Mouse (Mus musculus): ENCODE results near the gene Edc3. TPM values are rescaled to one million over a fixed set of nuclear protein-coding genes. Genes with fewer than 3 reads are reported as not detected.

Edc3 gene
- polyA plus RNA-seq (2014; fragmentation: Nextera tagmentation; extraction: Ambion mirVana) = 20.7 and 24.1 TPM in 2 replicates

DNA sequence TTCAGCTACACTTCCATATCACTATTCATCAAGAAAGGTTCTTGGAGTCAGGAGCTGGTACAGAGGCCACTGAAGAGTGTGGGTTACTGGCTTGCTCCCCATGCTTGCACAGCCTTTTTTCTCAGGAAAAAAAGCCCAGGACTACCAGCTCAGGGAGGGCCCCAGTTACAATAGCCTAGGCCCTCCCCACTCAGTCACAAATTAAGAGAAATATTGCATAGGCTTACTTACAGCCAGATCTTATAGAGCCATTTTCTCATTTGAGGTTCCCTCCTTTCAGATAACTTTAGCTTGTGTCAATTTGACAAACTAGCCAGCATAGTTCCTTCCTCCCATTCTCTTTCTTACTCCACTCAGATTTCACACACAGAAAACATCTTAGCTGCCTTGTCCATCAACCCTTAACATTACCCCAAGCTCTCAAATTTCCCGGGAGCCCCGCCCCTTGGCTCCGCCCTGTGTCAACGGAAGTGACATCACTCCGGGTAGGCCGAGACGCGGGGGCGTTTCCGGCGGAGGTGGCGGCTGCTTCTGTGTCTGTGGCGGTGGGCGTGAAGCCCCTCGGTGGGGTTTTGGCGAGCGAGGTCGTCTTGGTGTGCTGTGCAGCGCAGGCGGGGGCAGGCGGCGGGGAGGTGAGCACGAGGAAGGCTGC lies at the start of gene Edc3:
Gene Edc3, plus strand, starts transcription at position 473 of the 652 bp plus-strand sequence.
- peak within 1 kb of the TSS; percentile 89 for H3K4me2 ChIP-seq (replicated peaks; ENCODE audit: low read depth, low read length)
- H3K9ac ChIP-seq (ENCODE audit: low read depth, low read length) = peak within 1 kb of the TSS; percentile 83
- H3K27ac ChIP-seq (ENCODE audit: low read depth, low read length) = peak within 1 kb of the TSS; percentile 86
- peaks cover 11% of the 10 kb centered on the region for H3K36me3 ChIP-seq (ENCODE audit: control insufficient read depth, insufficient read depth, low read length)
- H3K9me3 ChIP-seq (ENCODE audit: control insufficient read depth, low read length) = no peaks in the 10 kb centered on the region
- peak; percentile 96 for ATAC-seq (ENCODE audit: low FRiP score, low TSS enrichment)
- peak within 1 kb of the TSS; percentile 76 for H3K4me3 ChIP-seq (ENCODE audit: low read length)
- no peaks in the 10 kb centered on the region for H3K4me1 ChIP-seq (ENCODE audit: control insufficient read depth, insufficient read depth, low read length)
- H3K27me3 ChIP-seq (ENCODE audit: control insufficient read depth, insufficient read depth, low read length) = no peaks in the 10 kb centered on the region
- under 1% methylated on average over 23 of the region's 23 CpGs for WGBS

DNA sequence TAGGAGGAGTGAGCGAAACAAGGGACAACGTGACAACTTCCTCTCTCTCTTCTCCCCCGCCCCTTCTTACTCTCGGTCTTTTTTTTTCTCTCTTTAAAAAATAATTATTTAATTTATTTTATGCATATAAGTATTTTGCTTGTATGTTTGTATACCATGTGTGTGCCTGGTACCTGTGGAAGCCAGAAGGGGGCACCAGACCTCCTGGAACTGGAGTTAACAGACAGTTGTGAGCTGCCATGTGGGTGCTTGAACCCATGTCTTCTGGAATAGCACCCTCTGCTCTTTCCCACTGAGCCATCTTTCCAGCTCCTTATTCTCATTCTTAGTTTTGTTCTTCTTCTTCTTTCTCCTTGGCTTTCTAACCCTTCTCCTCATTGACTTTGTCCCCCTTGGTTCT lies 49.4 kb upstream of the Edc3 start:
- 74% methylated on average over 4 of the region's 4 CpGs for WGBS
- H3K9me3 ChIP-seq (ENCODE audit: control insufficient read depth, low read length) = no peaks in the 10 kb centered on the region
- no peak overlapping the region for H3K4me3 ChIP-seq (ENCODE audit: low read length)
- no peak overlapping the region for H3K9ac ChIP-seq (ENCODE audit: low read depth, low read length)
- H3K27ac ChIP-seq (ENCODE audit: low read depth, low read length) = no peak overlapping the region
- no peaks in the 10 kb centered on the region for H3K36me3 ChIP-seq (ENCODE audit: control insufficient read depth, insufficient read depth, low read length)
- no peaks in the 10 kb centered on the region for H3K27me3 ChIP-seq (ENCODE audit: control insufficient read depth, insufficient read depth, low read length)
- ATAC-seq (ENCODE audit: low FRiP score, low TSS enrichment) = no peak
- H3K4me2 ChIP-seq (replicated peaks; ENCODE audit: low read depth, low read length) = no peak overlapping the region
- H3K4me1 ChIP-seq (ENCODE audit: control insufficient read depth, insufficient read depth, low read length) = no peaks in the 10 kb centered on the region

DNA sequence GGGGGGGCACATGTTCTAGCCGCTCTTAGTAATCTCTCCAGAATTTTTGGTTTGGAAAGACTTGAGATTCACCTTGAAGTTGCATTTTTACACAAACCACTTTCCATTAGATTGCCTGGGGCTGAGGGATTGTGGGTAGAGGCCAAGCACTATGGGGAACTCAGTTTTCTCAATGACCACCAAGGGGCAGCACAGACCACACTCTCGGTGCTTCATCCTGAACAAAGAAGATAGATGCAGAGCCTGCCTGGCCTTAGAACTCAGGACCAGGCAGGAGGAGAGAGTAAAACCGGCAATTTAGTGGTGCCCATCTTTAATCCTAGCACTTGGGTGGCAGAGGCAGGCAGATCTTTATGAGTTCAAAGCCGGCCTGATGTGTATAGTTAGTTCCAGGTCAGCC lies 48.6 kb upstream of the Edc3 start:
- ATAC-seq (ENCODE audit: low FRiP score, low TSS enrichment) = peak; percentile 71; the same call in 1 of the 2 replicates
- Histone ChIP-seq H3K4me1 (ENCODE audit: control insufficient read depth, insufficient read depth, low read length) (no peaks in the 10 kb centered on the region), H3K9me3 (ENCODE audit: control insufficient read depth, low read length) (no peaks in the 10 kb centered on the region), H3K4me3 (ENCODE audit: low read length) (no peak overlapping the region), H3K27ac (ENCODE audit: low read depth, low read length) (no peak overlapping the region), H3K36me3 (ENCODE audit: control insufficient read depth, insufficient read depth, low read length) (no peaks in the 10 kb centered on the region), H3K9ac (ENCODE audit: low read depth, low read length) (no peak overlapping the region), H3K27me3 (ENCODE audit: control insufficient read depth, insufficient read depth, low read length) (no peaks in the 10 kb centered on the region), H3K4me2 (replicated peaks; ENCODE audit: low read depth, low read length) (no peak overlapping the region)
- 25% methylated on average over 4 of the region's 4 CpGs for WGBS

DNA sequence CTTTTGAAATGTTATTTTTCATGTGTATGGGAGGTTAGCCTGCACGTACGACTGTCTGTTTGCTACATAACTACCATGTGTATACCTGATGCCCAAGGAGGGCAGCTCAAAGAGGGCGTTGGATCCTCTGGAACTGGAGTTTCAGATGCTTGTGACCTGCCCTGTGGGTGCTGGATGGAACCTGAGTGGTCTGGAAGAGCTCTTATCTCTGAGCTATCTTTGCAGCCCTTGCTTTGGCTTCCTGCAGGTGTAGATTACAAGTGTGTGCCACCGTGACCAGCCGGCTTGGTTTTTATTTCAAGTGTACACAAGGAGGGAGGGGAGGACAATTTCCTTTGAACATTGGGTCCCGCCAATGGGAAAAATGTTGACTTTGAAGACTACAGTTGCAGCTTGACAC lies 47.8 kb upstream of the Edc3 start:
- no peak overlapping the region for H3K27ac ChIP-seq (ENCODE audit: low read depth, low read length)
- no peak overlapping the region for H3K4me3 ChIP-seq (ENCODE audit: low read length)
- no peaks in the 10 kb centered on the region for H3K9me3 ChIP-seq (ENCODE audit: control insufficient read depth, low read length)
- WGBS = 52% methylated on average over 6 of the region's 6 CpGs
- H3K4me1 ChIP-seq (ENCODE audit: control insufficient read depth, insufficient read depth, low read length) = no peaks in the 10 kb centered on the region
- no peak overlapping the region for H3K9ac ChIP-seq (ENCODE audit: low read depth, low read length)
- no peak overlapping the region for H3K4me2 ChIP-seq (replicated peaks; ENCODE audit: low read depth, low read length)
- H3K27me3 ChIP-seq (ENCODE audit: control insufficient read depth, insufficient read depth, low read length) = no peaks in the 10 kb centered on the region
- ATAC-seq (ENCODE audit: low FRiP score, low TSS enrichment) = 0 out of 2 replicates have a peak, but pooled peaks have one; percentile 36
- H3K36me3 ChIP-seq (ENCODE audit: control insufficient read depth, insufficient read depth, low read length) = no peaks in the 10 kb centered on the region

GRCm38 (mm10) chr9:57661552-57661951 lies 46.8 kb upstream of the Edc3 start:
- Histone ChIP-seq H3K4me1 (ENCODE audit: control insufficient read depth, insufficient read depth, low read length) (no peaks in the 10 kb centered on the region), H3K36me3 (ENCODE audit: control insufficient read depth, insufficient read depth, low read length) (no peaks in the 10 kb centered on the region), H3K27ac (ENCODE audit: low read depth, low read length) (no peak overlapping the region), H3K4me3 (ENCODE audit: low read length) (no peak overlapping the region), H3K27me3 (ENCODE audit: control insufficient read depth, insufficient read depth, low read length) (no peaks in the 10 kb centered on the region), H3K9ac (ENCODE audit: low read depth, low read length) (no peak overlapping the region), H3K9me3 (ENCODE audit: control insufficient read depth, low read length) (no peaks in the 10 kb centered on the region), H3K4me2 (replicated peaks; ENCODE audit: low read depth, low read length) (no peak overlapping the region)
- no peak for ATAC-seq (ENCODE audit: low FRiP score, low TSS enrichment)
- WGBS = 54% methylated on average over 3 of the region's 3 CpGs

- Histone ChIP-seq H3K36me3 (ENCODE audit: control insufficient read depth, insufficient read depth, low read length) (no peaks in the 10 kb centered on the region), H3K9ac (ENCODE audit: low read depth, low read length) (no peak overlapping the region), H3K4me3 (ENCODE audit: low read length) (no peak overlapping the region), H3K27me3 (ENCODE audit: control insufficient read depth, insufficient read depth, low read length) (no peaks in the 10 kb centered on the region), H3K4me2 (replicated peaks; ENCODE audit: low read depth, low read length) (no peak overlapping the region), H3K9me3 (ENCODE audit: control insufficient read depth, low read length) (no peaks in the 10 kb centered on the region), H3K27ac (ENCODE audit: low read depth, low read length) (no peak overlapping the region), H3K4me1 (ENCODE audit: control insufficient read depth, insufficient read depth, low read length) (no peaks in the 10 kb centered on the region)
- ATAC-seq (ENCODE audit: low FRiP score, low TSS enrichment) = no peak
- 61% methylated on average over 7 of the region's 7 CpGs for WGBS
Observed at GRCm38 (mm10) chr9:57664616-57665015, 43.7 kb upstream of the Edc3 start.

DNA sequence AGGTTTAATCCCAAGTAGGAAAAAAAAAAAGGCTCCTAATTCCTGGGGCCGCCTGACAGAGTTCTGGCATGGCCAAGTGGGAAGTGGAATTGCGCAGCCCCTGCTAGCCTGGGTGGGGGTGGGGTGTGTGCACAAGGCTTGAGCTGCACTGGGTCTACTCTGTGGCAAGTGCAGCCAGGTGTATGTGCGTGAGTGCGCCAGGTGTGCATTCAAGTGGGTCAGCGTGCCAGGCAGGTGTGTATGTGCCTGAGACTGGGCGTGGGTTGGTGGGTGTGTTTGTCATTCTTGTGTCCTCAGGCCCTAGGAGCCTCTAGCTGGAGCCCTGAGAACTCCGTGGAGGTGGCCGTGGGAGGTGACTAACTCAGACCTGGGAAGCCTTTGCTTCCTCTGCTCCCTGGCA lies 41.8 kb upstream of the Edc3 start:
- Histone ChIP-seq H3K36me3 (ENCODE audit: control insufficient read depth, insufficient read depth, low read length) (no peaks in the 10 kb centered on the region), H3K27me3 (ENCODE audit: control insufficient read depth, insufficient read depth, low read length) (no peaks in the 10 kb centered on the region), H3K27ac (ENCODE audit: low read depth, low read length) (no peak overlapping the region), H3K4me2 (replicated peaks; ENCODE audit: low read depth, low read length) (no peak overlapping the region), H3K9me3 (ENCODE audit: control insufficient read depth, low read length) (no peaks in the 10 kb centered on the region), H3K9ac (ENCODE audit: low read depth, low read length) (no peak overlapping the region), H3K4me3 (ENCODE audit: low read length) (no peak overlapping the region), H3K4me1 (ENCODE audit: control insufficient read depth, insufficient read depth, low read length) (no peaks in the 10 kb centered on the region)
- WGBS = 69% methylated on average over 8 of the region's 8 CpGs
- ATAC-seq (ENCODE audit: low FRiP score, low TSS enrichment) = no peak

GRCm38 (mm10) chr9:57667136-57667535 lies 41.2 kb upstream of the Edc3 start:
- no peaks in the 10 kb centered on the region for H3K9me3 ChIP-seq (ENCODE audit: control insufficient read depth, low read length)
- no peak overlapping the region for H3K9ac ChIP-seq (ENCODE audit: low read depth, low read length)
- H3K4me1 ChIP-seq (ENCODE audit: control insufficient read depth, insufficient read depth, low read length) = no peaks in the 10 kb centered on the region
- no peaks in the 10 kb centered on the region for H3K36me3 ChIP-seq (ENCODE audit: control insufficient read depth, insufficient read depth, low read length)
- H3K4me2 ChIP-seq (replicated peaks; ENCODE audit: low read depth, low read length) = no peak overlapping the region
- no peak overlapping the region for H3K4me3 ChIP-seq (ENCODE audit: low read length)
- no peak for ATAC-seq (ENCODE audit: low FRiP score, low TSS enrichment)
- no peak overlapping the region for H3K27ac ChIP-seq (ENCODE audit: low read depth, low read length)
- no peaks in the 10 kb centered on the region for H3K27me3 ChIP-seq (ENCODE audit: control insufficient read depth, insufficient read depth, low read length)
- 76% methylated on average over 3 of the region's 3 CpGs for WGBS

- H3K4me3 ChIP-seq (ENCODE audit: low read length) = no peak overlapping the region
- H3K4me2 ChIP-seq (replicated peaks; ENCODE audit: low read depth, low read length) = no peak overlapping the region
- H3K27ac ChIP-seq (ENCODE audit: low read depth, low read length) = no peak overlapping the region
- H3K36me3 ChIP-seq (ENCODE audit: control insufficient read depth, insufficient read depth, low read length) = no peaks in the 10 kb centered on the region
- no peak overlapping the region for H3K9ac ChIP-seq (ENCODE audit: low read depth, low read length)
- ATAC-seq (ENCODE audit: low FRiP score, low TSS enrichment) = no peak
- no peaks in the 10 kb centered on the region for H3K4me1 ChIP-seq (ENCODE audit: control insufficient read depth, insufficient read depth, low read length)
- 68% methylated on average over 11 of the region's 11 CpGs for WGBS
- no peaks in the 10 kb centered on the region for H3K9me3 ChIP-seq (ENCODE audit: control insufficient read depth, low read length)
- H3K27me3 ChIP-seq (ENCODE audit: control insufficient read depth, insufficient read depth, low read length) = no peaks in the 10 kb centered on the region
Observed at GRCm38 (mm10) chr9:57667817-57668216, 40.5 kb upstream of the Edc3 start.

Data from kidney, embryonic 14.5 days (tissue).